Mouse (Mus musculus) myocyte (in vitro differentiated cells): ENCODE measurements around the gene Fam210b. TPM values are rescaled to one million over a fixed set of nuclear protein-coding genes. Genes with fewer than 3 reads are reported as not detected.

ENCODE experiments used
- H3K27me3 ChIP-seq: one replicate; pipeline ENCODE4 v1.6.1; 2011; ENCODE audit not compliant: control insufficient read depth, insufficient read depth, insufficient read length
- H3K36me3 ChIP-seq: one replicate; pipeline ENCODE4 v1.6.1; 2011; ENCODE audit not compliant: control insufficient read depth, insufficient read depth
- H3K4me2 ChIP-seq: one replicate; pipeline ENCODE4 v1.6.1; 2011; ENCODE audit warnings: low read depth, control low read depth
- H3K4me3 ChIP-seq: one replicate; pipeline ENCODE4 v1.5.1; 2011; ENCODE audit warnings: mild to moderate bottlenecking, control low read depth, moderate library complexity
- H3K79me2 ChIP-seq: one replicate; pipeline ENCODE4 v1.6.1; 2011; ENCODE audit not compliant: control insufficient read depth, insufficient read depth
- H3ac ChIP-seq: one replicate; pipeline ENCODE4 v1.6.1; 2011; ENCODE audit not compliant: control insufficient read depth, insufficient read length
- CEBPB ChIP-seq: IDR thresholded peaks from 2 replicates; pipeline ENCODE4 v1.6.1; 2011; ENCODE audit warnings: mild to moderate bottlenecking, moderate library complexity; ENCODE audit not compliant: poor library complexity, insufficient read depth, severe bottlenecking
- E2F4 ChIP-seq: IDR thresholded peaks from one replicate; pipeline ENCODE4 v1.6.1; 2011; ENCODE audit warnings: mild to moderate bottlenecking, control low read depth, moderate library complexity; ENCODE audit not compliant: insufficient read depth
- MAX ChIP-seq: IDR thresholded peaks from one replicate; pipeline ENCODE4 v1.6.1; 2011; ENCODE audit warnings: low read depth, mild to moderate bottlenecking, control low read depth
- MYOD1 ChIP-seq, 3 experiments: IDR thresholded peaks; one replicate each; pipeline ENCODE4 v1.6.1; 2011; ENCODE audit warnings: control low read depth in 2 of 3, low read depth in 2 of 3, mild to moderate bottlenecking in 2 of 3, moderate library complexity in 1 of 3; ENCODE audit not compliant: insufficient read length in 2 of 3, control insufficient read depth in 1 of 3
- MYOG ChIP-seq, 3 experiments: IDR thresholded peaks; one replicate each; pipeline ENCODE4 v1.6.1; 2011; ENCODE audit warnings: control low read depth in 2 of 3, low read depth in 2 of 3, mild to moderate bottlenecking in 2 of 3; ENCODE audit not compliant: insufficient read length in 2 of 3, control insufficient read depth in 1 of 3, insufficient read depth in 1 of 3
- POLR2A ChIP-seq: IDR thresholded peaks from one replicate; pipeline ENCODE4 v1.6.1; 2011; ENCODE audit warnings: low read depth, mild to moderate bottlenecking, control low read depth, moderate library complexity; ENCODE audit not compliant: insufficient read length
- POLR2AphosphoS2 ChIP-seq: IDR thresholded peaks from one replicate; pipeline ENCODE4 v1.6.1; 2011; ENCODE audit warnings: low read depth, control low read depth; ENCODE audit not compliant: insufficient read length
- REST ChIP-seq: IDR thresholded peaks from one replicate; pipeline ENCODE4 v1.6.1; 2011; ENCODE audit warnings: mild to moderate bottlenecking, control low read depth, moderate library complexity; ENCODE audit not compliant: insufficient read depth, insufficient read length
- SRF ChIP-seq: IDR thresholded peaks from one replicate; pipeline ENCODE4 v1.6.1; 2011; ENCODE audit warnings: low read depth; ENCODE audit not compliant: control insufficient read depth, insufficient read length
- TCF12 ChIP-seq: IDR thresholded peaks from one replicate; pipeline ENCODE4 v1.6.1; 2011; ENCODE audit warnings: mild to moderate bottlenecking, control low read depth; ENCODE audit not compliant: poor library complexity, insufficient read depth, severe bottlenecking
- TCF3 ChIP-seq: IDR thresholded peaks from one replicate; pipeline ENCODE4 v1.6.1; 2011; ENCODE audit warnings: low read depth, control low read depth; ENCODE audit not compliant: insufficient read length
- USF1 ChIP-seq: IDR thresholded peaks from one replicate; pipeline ENCODE4 v1.6.1; 2011; ENCODE audit warnings: low read depth, mild to moderate bottlenecking, control low read depth, moderate library complexity
- polyA plus RNA-seq: library from polyadenylated mRNA; unstranded; fragments of >200 nt; fragmentation: generic; extraction: Trizol; gene quantifications from one replicate; pipeline ENCODE4 v1.2.1, GENCODE M21; 2012; ENCODE audit warnings: missing spikeins

Fam210b gene
- polyA plus RNA-seq, 1 experiment = 3.9 TPM

DNA sequence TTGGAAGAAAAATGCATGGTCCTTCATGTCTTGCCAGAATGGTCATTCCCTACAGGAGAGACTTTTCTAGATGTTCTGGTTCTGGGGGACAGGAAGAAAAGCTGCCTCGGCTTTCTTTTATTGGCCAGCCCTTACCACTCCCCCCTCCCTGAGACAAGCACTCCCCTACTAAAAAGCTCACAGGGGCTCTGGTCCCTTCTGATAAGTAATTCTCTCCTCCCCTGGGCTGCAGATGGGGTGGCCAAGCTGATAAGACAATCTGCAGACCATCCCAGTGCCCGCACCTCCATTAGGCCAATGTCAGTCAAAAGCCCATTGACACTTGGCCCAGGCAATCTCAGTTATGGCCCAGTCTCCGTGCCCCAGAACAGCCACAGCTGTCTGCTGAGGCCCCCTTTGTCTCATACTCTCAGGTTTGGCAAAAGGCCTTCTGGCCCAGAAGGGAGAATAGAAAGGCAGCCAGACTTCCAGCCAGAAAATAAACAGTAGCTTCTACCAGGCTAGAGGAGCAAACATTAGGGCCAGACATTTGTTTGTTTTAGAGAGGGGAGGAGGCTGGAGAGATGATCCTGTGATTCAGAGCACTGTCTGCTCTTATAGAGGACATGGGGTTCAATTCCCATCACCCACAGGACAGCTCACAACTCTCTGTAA is 3.1 kb downstream of the Fam210b start:
- no peak for TF ChIP-seq E2F4
- TF ChIP-seq MYOG (IDR thresholded peaks at IDR 0.05; ENCODE audit: control insufficient read depth in 1 of 3, insufficient read depth in 1 of 3, insufficient read length in 2 of 3, low read depth in 2 of 3) = no peak
- TF ChIP-seq POLR2A = no peak
- no peak for TF ChIP-seq TCF12
- TF ChIP-seq SRF = no peak
- TF ChIP-seq MYOD1 (IDR thresholded peaks at IDR 0.05; ENCODE audit: control insufficient read depth in 1 of 3, insufficient read length in 2 of 3, low read depth in 2 of 3) = no peak
- no peak for TF ChIP-seq TCF3
- TF ChIP-seq MAX = no peak
- TF ChIP-seq POLR2AphosphoS2 = no peak
- TF ChIP-seq REST = no peak
- H3K4me2 ChIP-seq = no peak overlapping the region

GRCm38 (mm10) chr2:172349776-172350175 is 4.4 kb downstream of the Fam210b start:
- Histone ChIP-seq H3K79me2 (no peaks in the 10 kb centered on the region), H3K4me3 (no peak overlapping the region), H3ac (no peak overlapping the region), H3K27me3 (no peaks in the 10 kb centered on the region), H3K4me2 (no peak overlapping the region), H3K36me3 (no peaks in the 10 kb centered on the region)
- TF ChIP-seq USF1 = no peak
- no peak for TF ChIP-seq SRF
- TF ChIP-seq CEBPB = no peak
- TF ChIP-seq E2F4 = no peak

More for the DNA sequence above, 3.1 kb downstream of the Fam210b start:
- no peak overlapping the region for H3ac ChIP-seq
- H3K27me3 ChIP-seq = no peaks in the 10 kb centered on the region
- no peaks in the 10 kb centered on the region for H3K79me2 ChIP-seq
- H3K4me3 ChIP-seq = no peak overlapping the region
- H3K36me3 ChIP-seq = no peaks in the 10 kb centered on the region

DNA sequence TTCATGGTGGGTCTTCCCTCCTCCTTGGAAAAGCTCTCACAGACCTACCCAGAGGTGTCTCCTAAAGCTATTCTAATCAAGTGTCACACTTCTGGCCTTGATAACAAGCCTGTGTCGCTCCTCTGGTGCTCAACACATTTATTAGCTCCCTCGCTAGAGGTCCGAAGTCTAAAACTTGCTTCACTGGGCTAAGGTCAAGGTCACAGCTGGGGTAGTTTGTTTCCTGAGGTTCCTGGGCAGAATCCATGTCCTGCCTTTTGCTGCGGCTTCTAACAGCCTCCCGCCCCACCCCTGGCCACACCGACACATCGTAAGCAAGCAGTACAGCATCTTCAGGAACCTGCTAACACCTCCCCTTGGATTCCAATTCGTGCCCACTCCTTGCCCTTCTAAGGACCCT is 5.4 kb downstream of the Fam210b start:
- Histone ChIP-seq H3K4me2 (no peak overlapping the region), H3ac (no peak overlapping the region), H3K36me3 (no peaks in the 10 kb centered on the region), H3K4me3 (no peak overlapping the region), H3K79me2 (no peaks in the 10 kb centered on the region), H3K27me3 (no peaks in the 10 kb centered on the region)
- TF ChIP-seq USF1 = no peak
- no peak for TF ChIP-seq MYOG (IDR thresholded peaks at IDR 0.05; ENCODE audit: control insufficient read depth in 1 of 3, insufficient read depth in 1 of 3, insufficient read length in 2 of 3, low read depth in 2 of 3)
- TF ChIP-seq E2F4 = no peak
- no peak for TF ChIP-seq POLR2A
- TF ChIP-seq TCF3 = no peak
- no peak for TF ChIP-seq MAX
- TF ChIP-seq MYOD1 (IDR thresholded peaks at IDR 0.05; ENCODE audit: control insufficient read depth in 1 of 3, insufficient read length in 2 of 3, low read depth in 2 of 3) = no peak
- no peak for TF ChIP-seq TCF12
- TF ChIP-seq POLR2AphosphoS2 = no peak
- TF ChIP-seq SRF = no peak
- TF ChIP-seq CEBPB = no peak
- TF ChIP-seq REST = no peak

DNA sequence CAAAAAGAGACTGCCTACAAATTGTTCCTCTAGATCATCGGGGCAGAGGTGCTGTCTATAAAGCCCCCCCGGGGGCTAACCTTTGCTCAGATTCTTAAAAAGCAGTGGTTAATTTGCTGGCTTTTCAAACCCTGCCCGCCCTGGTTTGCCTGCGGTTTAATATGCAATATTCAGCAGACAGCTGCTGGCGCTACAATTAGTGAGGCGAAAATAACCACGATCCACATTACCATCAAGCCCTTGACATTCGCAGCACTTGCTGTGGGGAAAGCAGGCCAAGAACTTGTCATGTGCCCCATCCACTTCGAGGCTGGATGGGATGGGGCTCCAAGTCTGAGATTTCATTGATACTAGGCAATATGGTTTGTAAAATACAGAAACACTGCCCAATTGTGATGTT is 7.9 kb downstream of the Fam210b start:
- H3K4me3 ChIP-seq = no peak overlapping the region
- H3K79me2 ChIP-seq = no peaks in the 10 kb centered on the region
- no peaks in the 10 kb centered on the region for H3K27me3 ChIP-seq
- no peak overlapping the region for H3ac ChIP-seq
- no peak overlapping the region for H3K4me2 ChIP-seq
- TF ChIP-seq CEBPB = no peak
- TF ChIP-seq USF1 = no peak
- TF ChIP-seq POLR2AphosphoS2 = peak; percentile 25
- TF ChIP-seq SRF = no peak
- H3K36me3 ChIP-seq = peaks cover 8% of the 10 kb centered on the region

DNA sequence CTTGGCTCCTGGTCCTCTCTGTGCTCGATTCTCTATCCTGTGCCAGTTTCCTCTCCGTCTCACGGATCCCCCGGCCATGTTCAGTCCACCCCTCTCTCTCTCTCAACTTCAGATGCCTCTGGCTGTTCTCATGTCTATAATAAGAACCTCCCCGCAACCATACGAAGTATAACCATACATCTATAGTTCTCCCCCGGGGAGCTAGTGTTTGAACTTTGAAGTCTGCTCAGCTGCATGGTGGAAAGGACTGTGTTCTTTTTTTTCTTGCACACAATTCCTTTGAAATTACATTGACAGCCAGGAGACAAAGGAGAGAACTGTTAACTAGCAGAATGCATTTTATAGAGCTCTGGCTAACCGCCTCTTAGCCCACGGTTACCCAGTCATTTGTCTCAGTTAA is 9.4 kb downstream of the Fam210b start:
- Histone ChIP-seq H3K79me2 (no peaks in the 10 kb centered on the region), H3K4me3 (no peak overlapping the region), H3K27me3 (no peaks in the 10 kb centered on the region), H3ac (no peak overlapping the region), H3K4me2 (no peak overlapping the region), H3K36me3 (peaks cover 18% of the 10 kb centered on the region)
- TF ChIP-seq CEBPB (no peak), E2F4 (no peak), MYOD1 (IDR thresholded peaks at IDR 0.05; ENCODE audit: control insufficient read depth in 1 of 3, insufficient read length in 2 of 3, low read depth in 2 of 3) (no peak)
